Mouse (Mus musculus) left cerebral cortex, postnatal 10 days (tissue): ENCODE measurements around the gene Lig3. TPM values are rescaled to one million over a fixed set of nuclear protein-coding genes. Genes with fewer than 3 reads are reported as not detected.

Experiments
- total RNA-seq, 2 experiments: library from RNA; stranded (reverse); gene quantifications; 2 replicates each; pipeline ENCODE4 v1.2.3; 2021

Gene Lig3
- total RNA-seq, 2 experiments from 2014 or later, result 31.9 to 34.5 TPM

Other genes starting within 250 kb of the Lig3 start
- gene Cct6b, start 16.8 kb upstream of the Lig3 start, total RNA-seq, result not detected
- 10 to 100 TPM; 14.3 to 15.4 TPM for gene Zfp830, start 16.8 kb upstream of the Lig3 start, total RNA-seq
- gene Rffl, start 90.1 kb downstream of the Lig3 start, total RNA-seq, result 1 to 10 TPM; 3.5 to 4.1 TPM
- gene Rad51d, start 109.5 kb downstream of the Lig3 start, total RNA-seq, result 10 to 100 TPM; 11.1 to 11.3 TPM
- not detected for gene Fndc8, start 111.0 kb downstream of the Lig3 start, total RNA-seq
- gene Nle1, start 127.3 kb downstream of the Lig3 start, total RNA-seq, result 10 to 100 TPM; 37.1 to 41.2 TPM
- gene Unc45b, start 129.4 kb downstream of the Lig3 start, total RNA-seq, result 1 to 10 TPM; 3.3 to 5.1 TPM
- 1 to 10 TPM; 3.9 to 4.3 TPM for gene Slfn5, start 170.2 kb downstream of the Lig3 start, total RNA-seq
- gene Slfn9, start 210.7 kb downstream of the Lig3 start, total RNA-seq, result under 1 TPM; 0.47 to 0.60 TPM
- gene Slfn8, start 239.7 kb downstream of the Lig3 start, total RNA-seq, result under 1 TPM; 0.28 TPM